Mouse (Mus musculus): ENCODE measurements around the gene Cntn4.

DNA sequence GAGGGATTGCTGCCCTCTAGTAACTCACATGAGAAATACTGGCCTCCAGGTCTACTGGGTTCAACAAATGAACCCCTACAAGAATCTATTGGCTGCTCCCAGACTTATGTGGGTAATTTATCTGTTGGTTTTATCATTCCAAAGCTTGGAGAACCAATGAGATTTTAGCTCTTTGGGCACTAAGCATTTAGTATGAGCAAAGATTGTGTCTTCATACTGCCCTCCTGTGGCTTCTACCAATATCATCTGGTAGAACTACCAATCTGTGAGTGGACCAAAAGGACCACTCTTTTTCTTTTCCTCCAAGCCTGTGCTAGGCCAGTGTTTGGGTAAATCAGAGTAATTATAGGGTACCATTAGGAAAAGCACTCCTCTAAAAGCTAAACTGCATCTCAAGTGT, 866.0 kb downstream of the Cntn4 start:
- TF ChIP-seq CTCF (IDR thresholded peaks at IDR 0.05; ENCODE audit: low read depth) = no peak
- no peak for TF ChIP-seq EP300 (optimal IDR thresholded peaks at IDR 0.05)
